Mouse (Mus musculus) duodenum, adult 2 months (tissue): ENCODE measurements around the gene Arrb1. TPM values are rescaled to one million over a fixed set of nuclear protein-coding genes. Genes with fewer than 3 reads are reported as not detected.

ENCODE experiments used
- polyA plus RNA-seq: library from polyadenylated mRNA; depleted of rRNA; stranded (reverse); fragments of >200 nt; gene quantifications from 2 replicates; pipeline ENCODE4 v1.2.3, GENCODE M21; 2012; ENCODE audit warnings: low replicate concordance; rRNA removed

The Arrb1 gene
- 36.4 and 40.8 TPM in 2 replicates for polyA plus RNA-seq

DNA sequence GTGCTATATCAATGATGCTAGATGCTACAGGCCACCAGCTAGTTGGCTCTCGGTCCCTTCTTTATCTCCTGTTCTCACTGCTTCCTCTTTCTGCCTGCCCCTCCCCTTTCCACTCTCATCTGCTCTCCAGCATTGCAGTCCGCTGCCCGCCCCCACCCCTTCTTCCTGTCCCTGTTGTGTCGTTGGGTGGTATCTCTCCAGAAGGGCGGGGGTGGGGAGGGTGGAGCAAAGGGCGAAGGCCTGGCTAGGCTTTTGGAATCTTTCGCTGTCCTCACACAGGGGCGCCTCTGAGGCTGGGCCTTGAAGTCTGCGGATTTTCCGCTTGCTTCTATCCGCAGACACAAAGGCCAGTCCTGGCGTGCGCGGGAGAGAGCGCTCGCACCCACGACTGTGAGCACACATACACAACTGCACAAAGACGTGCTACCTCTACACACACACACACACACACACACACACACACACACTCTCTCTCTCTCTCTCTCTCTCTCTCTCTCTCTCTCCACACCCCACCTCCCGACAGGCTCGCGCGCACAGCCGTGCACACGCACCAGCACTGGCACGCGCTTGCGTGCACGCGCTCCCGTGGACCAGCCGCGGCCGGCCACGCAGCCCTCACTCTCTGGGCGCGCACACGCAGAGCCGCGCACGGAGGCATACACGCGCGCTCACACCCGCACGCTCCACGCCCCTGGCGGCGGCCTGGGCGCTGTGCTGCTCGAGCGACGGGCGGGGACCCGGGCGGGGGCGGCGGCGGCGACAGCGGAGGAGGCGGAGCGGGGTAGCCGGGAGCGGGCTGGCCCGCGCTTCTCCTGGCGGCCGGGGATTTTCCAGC is at the start of gene Arrb1:
Arrb1 (plus strand) TSS at position 566 of the 835 bp plus-strand sequence.

DNA sequence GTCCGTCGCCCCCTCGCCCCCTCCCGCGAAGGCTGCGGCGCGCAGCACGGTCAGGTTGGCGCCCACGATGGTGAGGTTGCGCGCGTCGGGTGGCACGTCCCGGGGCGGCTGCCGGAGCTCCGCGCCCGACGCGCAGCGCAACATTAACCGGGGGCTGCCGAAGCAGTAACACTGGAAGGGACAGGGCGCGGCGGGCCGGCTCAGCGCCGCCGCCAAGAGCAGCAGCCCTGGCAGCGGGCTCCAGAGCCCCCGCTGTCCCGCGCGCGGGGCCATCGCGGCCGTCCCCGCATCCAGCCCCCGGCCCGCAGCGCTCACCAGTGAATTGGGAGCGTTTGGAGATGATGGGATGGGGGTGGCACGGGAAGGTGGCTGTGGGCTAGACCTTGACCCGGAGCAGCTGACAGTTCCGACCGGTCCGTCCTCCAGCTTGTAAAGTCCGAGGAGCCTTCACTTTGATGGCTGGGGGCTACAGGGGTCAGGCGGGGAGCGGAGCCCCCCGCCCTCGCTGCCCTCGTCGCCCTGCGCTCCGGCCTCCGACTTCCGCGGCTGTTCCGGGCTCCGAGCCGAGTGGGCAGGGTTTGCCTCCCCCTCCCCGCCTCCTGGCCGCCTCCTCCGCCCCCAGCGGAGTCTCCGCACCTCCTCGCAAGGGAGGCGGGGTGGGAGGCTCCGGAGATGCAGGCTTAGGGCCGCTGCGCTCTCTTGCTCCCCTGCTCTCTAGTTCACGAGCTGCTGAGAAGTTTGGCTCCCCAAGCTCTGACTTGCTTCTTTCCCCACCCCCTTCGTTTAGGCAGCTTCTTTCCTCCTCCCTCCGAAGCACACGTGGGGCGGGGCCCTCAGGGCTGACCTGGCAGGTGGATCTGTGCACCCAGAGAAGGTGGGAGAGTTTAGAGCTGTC is 91.4 kb downstream of the Arrb1 start, which contains the start of gene Tpbgl:
Tpbgl (minus strand) TSS at position 728 of the 895 bp plus-strand sequence.

Other genes with a start within 250 kb of the Arrb1 start
- gene Serpinh1, start 182.2 kb upstream of the Arrb1 start, polyA plus RNA-seq, result 67.3 and 85.8 TPM in 2 replicates
- gene Gdpd5, start 154.1 kb upstream of the Arrb1 start, polyA plus RNA-seq, result 24.6 and 31.9 TPM in 2 replicates
- 0.27 and 0.33 TPM in 2 replicates for gene Klhl35, start 69.5 kb upstream of the Arrb1 start, polyA plus RNA-seq
- 115 and 132 TPM in 2 replicates for gene Rps3, start 51.7 kb upstream of the Arrb1 start, polyA plus RNA-seq
- 2.7 and 3.9 TPM in 2 replicates for gene Tpbgl, start 91.6 kb downstream of the Arrb1 start, polyA plus RNA-seq
- 25.2 and 37.7 TPM in 2 replicates for gene Slco2b1, start 175.9 kb downstream of the Arrb1 start, polyA plus RNA-seq
- not detected in 2 replicates for gene Olfr520, start 194.8 kb downstream of the Arrb1 start, polyA plus RNA-seq
- gene Olfr521, start 228.0 kb downstream of the Arrb1 start, polyA plus RNA-seq, result not detected in 2 replicates